Mouse (Mus musculus) urinary bladder, postnatal 10 days (tissue): ENCODE results near the gene Tcea3.

ENCODE experiments used
- DNase-seq: peaks from one replicate; pipeline ENCODE4 v3.0.0; 2022; ENCODE audit warnings: low spot score

Gene Tcea3

GRCm38 (mm10) chr4:136247729-136248463 is at the start of gene Tcea3:
Gene Tcea3, plus strand, starts transcription at chr4:136247729.
- DNase-seq: no peak

- DNase-seq: no peak
These were observed 48.7 kb upstream of the Tcea3 start for GRCm38 (mm10) chr4:136198846-136199245.

- no peak for DNase-seq
These were observed 47.8 kb upstream of the Tcea3 start for GRCm38 (mm10) chr4:136199562-136200292.

- DNase-seq: no peak
These were observed 45.0 kb upstream of the Tcea3 start for GRCm38 (mm10) chr4:136202509-136202908.

GRCm38 (mm10) chr4:136204775-136205174 is 42.8 kb upstream of the Tcea3 start:
- DNase-seq: no peak

GRCm38 (mm10) chr4:136206033-136206893 is 41.3 kb upstream of the Tcea3 start, which contains the start of gene Asap3:
Gene Asap3, plus strand, starts transcription at chr4:136206365.
- peak; percentile 97 for DNase-seq

- DNase-seq: no peak
These were observed 40.6 kb upstream of the Tcea3 start for GRCm38 (mm10) chr4:136206943-136207342.

- no peak for DNase-seq
These were observed 36.6 kb upstream of the Tcea3 start for GRCm38 (mm10) chr4:136210931-136211330.

GRCm38 (mm10) chr4:136213629-136214028 is 33.9 kb upstream of the Tcea3 start:
- DNase-seq: no peak

GRCm38 (mm10) chr4:136214828-136215227 is 32.7 kb upstream of the Tcea3 start:
- no peak for DNase-seq

GRCm38 (mm10) chr4:136215576-136215975 is 32.0 kb upstream of the Tcea3 start:
- DNase-seq: no peak

GRCm38 (mm10) chr4:136217063-136217462 is 30.5 kb upstream of the Tcea3 start:
- no peak for DNase-seq

GRCm38 (mm10) chr4:136218595-136219214 is 28.8 kb upstream of the Tcea3 start:
- no peak for DNase-seq

GRCm38 (mm10) chr4:136220133-136220775 is 27.3 kb upstream of the Tcea3 start:
- DNase-seq: no peak

GRCm38 (mm10) chr4:136223549-136224239 is 23.8 kb upstream of the Tcea3 start:
- DNase-seq: no peak

GRCm38 (mm10) chr4:136224240-136224559 is 23.3 kb upstream of the Tcea3 start:
- DNase-seq: no peak

- DNase-seq: no peak
These were observed 22.7 kb upstream of the Tcea3 start for GRCm38 (mm10) chr4:136224677-136225460.

GRCm38 (mm10) chr4:136227408-136227807 is 20.1 kb upstream of the Tcea3 start:
- DNase-seq: no peak

GRCm38 (mm10) chr4:136228640-136229039 is 18.9 kb upstream of the Tcea3 start:
- DNase-seq: no peak

GRCm38 (mm10) chr4:136238669-136239068 is 8.9 kb upstream of the Tcea3 start:
- DNase-seq: no peak
